Comparison of ENCODE assay signal across 9 mouse cellular contexts in genomic region chr10:93933980-93934379, GRCm38 (mm10). TPM values are rescaled to one million over a fixed set of nuclear protein-coding genes. Genes with fewer than 3 reads are reported as not detected.
DNase-seq lines count a peak whose midpoint lies in the region; ATAC-seq lines count a peak whose summit lies in the region.
"Had no signal": no experiment of that assay in that cellular context is flagged by ENCODE, and none has a peak within 500 bp of the region (broad histone marks: within the 10 kb centered on the region; RNA-seq: fewer than 3 reads in every experiment).

No protein-coding gene starts in this region.

- 45% methylated on average over 9 of the region's 9 CpGs for WGBS in midbrain, embryonic 14.5 days
- WGBS in midbrain, embryonic 15.5 days: 49% methylated on average over 9 of the region's 9 CpGs
- WGBS in embryonic facial prominence, embryonic 13.5 days: 51% methylated on average over 9 of the region's 9 CpGs
- WGBS in intestine, embryonic 16.5 days: 37% methylated on average over 9 of the region's 9 CpGs

- 0 out of 2 replicates have a peak, but pooled peaks cover 6% of the 10 kb centered on the region for H3K4me1 ChIP-seq in midbrain, embryonic 14.5 days (ENCODE audit: control insufficient read depth, insufficient read depth, low read length)
- peaks cover 2% of the 10 kb centered on the region; the same call in 1 of the 2 replicates for H3K4me1 ChIP-seq in midbrain, embryonic 15.5 days
- peaks cover 16% of the 10 kb centered on the region for H3K4me1 ChIP-seq in embryonic facial prominence, embryonic 13.5 days
- H3K4me1 ChIP-seq in intestine, embryonic 16.5 days (ENCODE audit: control insufficient read depth, insufficient read depth, low read length): no peaks in the 10 kb centered on the region
- H3K4me1 ChIP-seq: liver, embryonic 15.5 days had no signal

- no peak overlapping the region for H3K4me2 ChIP-seq in midbrain, embryonic 14.5 days (ENCODE audit: low read length)
- no peak overlapping the region for H3K4me2 ChIP-seq in midbrain, embryonic 15.5 days
- no peak overlapping the region for H3K4me2 ChIP-seq in embryonic facial prominence, embryonic 13.5 days
- H3K4me2 ChIP-seq in intestine, embryonic 16.5 days (ENCODE audit: low read depth, low read length): no peak overlapping the region
- H3K4me2 ChIP-seq: liver, embryonic 15.5 days had no signal

- no peaks in the 10 kb centered on the region for H3K36me3 ChIP-seq in midbrain, embryonic 14.5 days (ENCODE audit: control insufficient read depth, insufficient read depth, low read length)
- H3K36me3 ChIP-seq in midbrain, embryonic 15.5 days (replicated peaks): no peaks in the 10 kb centered on the region
- no peaks in the 10 kb centered on the region for H3K36me3 ChIP-seq in embryonic facial prominence, embryonic 13.5 days
- H3K36me3 ChIP-seq in intestine, embryonic 16.5 days (ENCODE audit: control insufficient read depth, insufficient read depth, low read length): no peaks in the 10 kb centered on the region
- H3K36me3 ChIP-seq: liver, embryonic 15.5 days had no signal

- ATAC-seq in midbrain, embryonic 14.5 days (ENCODE audit: low FRiP score, low TSS enrichment): no peak
- no peak for ATAC-seq in midbrain, embryonic 15.5 days (replicated peaks)
- ATAC-seq in embryonic facial prominence, embryonic 13.5 days (ENCODE audit: insufficient number of reproducible peaks, insufficient read depth, low FRiP score, low TSS enrichment, low read depth): no peak
- ATAC-seq in intestine, embryonic 16.5 days: 0 out of 2 replicates have a peak, but pooled peaks have one; percentile 71

- no peak overlapping the region for H3K9ac ChIP-seq in midbrain, embryonic 14.5 days (replicated peaks; ENCODE audit: low read length)
- no peak overlapping the region for H3K9ac ChIP-seq in midbrain, embryonic 15.5 days
- H3K9ac ChIP-seq in embryonic facial prominence, embryonic 13.5 days: no peak overlapping the region
- H3K9ac ChIP-seq in intestine, embryonic 16.5 days (ENCODE audit: low read depth, low read length): no peak overlapping the region
- H3K9ac ChIP-seq: liver, embryonic 15.5 days had no signal

- H3K4me3 ChIP-seq in midbrain, embryonic 14.5 days (replicated peaks; ENCODE audit: low read depth, low read length): no peak overlapping the region
- no peak overlapping the region for H3K4me3 ChIP-seq in midbrain, embryonic 15.5 days
- no peak overlapping the region for H3K4me3 ChIP-seq in embryonic facial prominence, embryonic 13.5 days
- no peak overlapping the region for H3K4me3 ChIP-seq in intestine, embryonic 16.5 days (ENCODE audit: low read length)
- H3K4me3 ChIP-seq: liver, embryonic 15.5 days had no signal

- H3K27ac ChIP-seq in midbrain, embryonic 14.5 days (replicated peaks; ENCODE audit: low read depth, low read length): no peak overlapping the region
- H3K27ac ChIP-seq in midbrain, embryonic 15.5 days: no peak overlapping the region
- H3K27ac ChIP-seq in embryonic facial prominence, embryonic 13.5 days: peak overlapping the region; percentile 13; the same call in 1 of the 2 replicates
- no peak overlapping the region for H3K27ac ChIP-seq in intestine, embryonic 16.5 days (ENCODE audit: low read length)
- H3K27ac ChIP-seq: liver, embryonic 15.5 days had no signal

- DNase-seq in embryo, embryonic 11 days: peak; percentile 36
- no peak for DNase-seq in embryo, embryonic 10.5 days (ENCODE audit: low spot score)
- peak; percentile 76 for DNase-seq in midbrain, embryonic 14.5 days
- peak; percentile 33 for DNase-seq in testis, postnatal 14 days (ENCODE audit: low spot score)
- no peak for DNase-seq in frontal cortex, postnatal 36 days (ENCODE audit: low spot score in 2 of 2)

- no peaks in the 10 kb centered on the region for H3K27me3 ChIP-seq in midbrain, embryonic 14.5 days (ENCODE audit: control insufficient read depth, insufficient read depth, low read length)
- H3K27me3 ChIP-seq in midbrain, embryonic 15.5 days (replicated peaks): no peaks in the 10 kb centered on the region
- H3K27me3 ChIP-seq in embryonic facial prominence, embryonic 13.5 days: no peaks in the 10 kb centered on the region
- no peaks in the 10 kb centered on the region for H3K27me3 ChIP-seq in intestine, embryonic 16.5 days (replicated peaks; ENCODE audit: control insufficient read depth, insufficient read depth, low read length)

- no peaks in the 10 kb centered on the region for H3K9me3 ChIP-seq in midbrain, embryonic 14.5 days (ENCODE audit: control insufficient read depth, low read length)
- H3K9me3 ChIP-seq in midbrain, embryonic 15.5 days: no peaks in the 10 kb centered on the region
- no peaks in the 10 kb centered on the region for H3K9me3 ChIP-seq in embryonic facial prominence, embryonic 13.5 days
- no peaks in the 10 kb centered on the region for H3K9me3 ChIP-seq in intestine, embryonic 16.5 days (ENCODE audit: control insufficient read depth, low read length)
- H3K9me3 ChIP-seq: liver, embryonic 15.5 days had no signal

RNA-seq across cellular contexts. Expression of gene Metap2, which starts 37.1 kb away (rescaled TPM):
- polyA plus RNA-seq in midbrain, embryonic 14.5 days (2014; fragmentation: Nextera tagmentation; extraction: Ambion mirVana): 142 and 173 TPM in 2 replicates
- polyA plus RNA-seq in midbrain, embryonic 15.5 days (2015; fragmentation: Nextera tagmentation; extraction: Ambion mirVana): 140 and 157 TPM in 2 replicates
- 197 and 212 TPM in 2 replicates for polyA plus RNA-seq in embryonic facial prominence, embryonic 13.5 days (2015; fragmentation: Nextera tagmentation; extraction: Ambion mirVana)
- polyA plus RNA-seq in intestine, embryonic 16.5 days (2015; fragmentation: Nextera tagmentation; extraction: Ambion mirVana): 162 and 169 TPM in 2 replicates

Comparison
In these comparisons a context has a peak if more than half of its experiments do, and no peak if none do; other contexts are left out.
1. DNase-seq: peak in embryo, embryonic 11 days (single experiment), midbrain, embryonic 14.5 days (single experiment) and testis, postnatal 14 days (single experiment); none in embryo, embryonic 10.5 days (single experiment) and frontal cortex, postnatal 36 days (0 of 2).